Mouse (Mus musculus) thymus, postnatal 0 days (tissue): Measurements from ENCODE around the gene Sirt4. TPM values are rescaled to one million over a fixed set of nuclear protein-coding genes. Genes with fewer than 3 reads are reported as not detected.
"Not testable (repeated sequence)": the region's sequence is repeated elsewhere in the genome, so short reads cannot be mapped to it uniquely, and the experiment has no call there.

Experiments
- DNase-seq: peaks from one replicate; pipeline ENCODE4 v3.0.0-alpha.2; 2015; ENCODE audit warnings: low spot score
- polyA plus RNA-seq: library from polyadenylated mRNA; unstranded; fragments of >200 nt; fragmentation: Nextera tagmentation; extraction: Ambion mirVana; gene quantifications from 2 replicates; pipeline ENCODE4 v1.2.1, GENCODE M21; 2015

Gene Sirt4
- polyA plus RNA-seq, 1 experiment from 2014 or later, result 17.3 TPM

DNA sequence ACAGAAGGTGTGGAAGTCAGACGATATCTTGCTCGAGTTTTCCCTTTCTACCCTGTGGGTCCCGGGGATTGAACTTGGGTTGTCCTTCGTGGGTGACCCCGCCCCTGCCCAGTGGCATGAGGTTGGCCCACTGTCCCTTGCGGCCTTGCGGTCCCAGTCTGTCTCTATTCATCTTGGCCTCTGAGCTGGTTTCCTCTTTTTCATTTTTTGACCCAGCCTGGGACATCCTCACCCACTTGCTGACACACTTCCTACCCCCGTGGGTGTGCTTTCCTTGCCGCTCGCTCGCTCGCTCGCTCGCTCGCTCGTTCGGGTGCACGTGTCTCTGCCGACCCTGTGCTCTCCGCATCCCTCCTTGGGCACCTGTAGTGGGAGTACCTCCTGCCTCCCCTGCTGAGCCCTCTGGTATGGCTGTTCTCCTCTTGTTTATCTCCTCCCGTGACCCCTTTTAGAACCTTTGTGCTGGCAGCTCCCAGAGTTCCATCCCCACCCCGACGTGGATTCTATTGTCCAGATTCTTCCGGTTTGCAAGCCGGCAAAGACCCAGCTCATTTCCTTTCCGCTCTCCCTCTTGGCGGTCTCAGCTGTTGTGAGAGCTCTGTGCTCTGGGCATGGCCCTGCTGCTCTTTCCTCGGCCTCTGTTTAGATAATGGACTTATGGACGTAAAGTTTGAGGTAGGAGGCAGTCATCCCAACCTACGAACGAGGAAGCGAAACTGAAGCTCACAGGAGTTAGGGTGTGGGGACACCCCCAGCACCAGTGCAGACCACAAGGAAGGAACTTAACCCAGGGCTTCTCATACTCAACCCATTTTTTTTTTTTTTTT, 31.8 kb upstream of the Sirt4 start:
- peak; percentile 77 for DNase-seq

DNA sequence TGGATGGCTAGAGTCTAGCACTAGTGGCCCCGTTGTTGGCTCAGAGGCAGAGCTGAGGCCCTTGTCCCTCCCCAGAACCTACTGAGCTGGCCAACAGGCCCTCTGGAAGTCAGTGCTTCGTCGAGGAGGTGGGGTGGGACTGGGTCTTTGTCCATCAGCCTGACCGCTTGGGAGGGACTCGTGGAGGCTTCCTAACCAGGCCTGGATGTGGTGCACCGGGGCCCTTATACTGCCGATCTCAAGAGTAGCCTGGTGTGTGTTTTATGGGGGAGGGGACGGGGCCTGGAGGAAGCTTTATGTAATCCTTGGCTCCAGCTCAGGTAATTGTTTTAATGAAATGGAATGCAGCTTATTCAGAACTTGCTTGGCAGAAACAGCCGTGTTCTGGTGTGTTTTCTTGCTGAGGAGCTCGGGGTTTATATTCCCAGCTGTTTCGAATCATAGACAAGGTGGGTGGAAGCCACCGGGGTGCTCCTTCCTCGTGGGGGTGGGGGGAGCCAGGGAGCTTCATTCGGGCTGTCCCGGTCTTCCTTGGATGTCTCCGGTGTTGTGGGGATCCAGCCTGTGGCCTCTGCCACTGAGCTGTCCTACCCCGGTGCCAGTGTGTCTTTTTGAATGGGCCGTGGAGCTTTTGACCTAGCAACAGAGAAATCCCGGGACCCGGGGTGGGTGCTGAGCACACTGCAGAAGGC, 30.5 kb upstream of the Sirt4 start:
- no peak for DNase-seq

DNA sequence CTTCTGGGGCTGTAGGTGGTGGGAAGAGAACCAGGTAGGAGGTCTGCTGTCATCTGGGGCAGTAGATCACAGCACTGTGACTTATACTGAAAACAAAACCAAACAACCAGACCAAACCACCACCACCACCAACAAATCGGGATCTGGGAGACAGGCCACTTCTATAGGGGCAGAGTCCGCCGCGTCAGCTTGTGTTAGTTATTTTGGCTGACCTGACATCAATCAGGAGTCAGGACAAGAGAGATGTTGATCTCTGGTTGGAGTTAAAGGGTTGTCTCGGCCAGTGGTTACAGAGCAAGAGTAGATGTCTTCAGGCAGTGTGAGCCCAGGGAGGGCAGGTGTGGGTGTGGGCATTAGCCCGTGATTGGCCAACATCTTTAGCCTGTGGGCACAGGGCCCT, 29.8 kb upstream of the Sirt4 start:
- no peak for DNase-seq

DNA sequence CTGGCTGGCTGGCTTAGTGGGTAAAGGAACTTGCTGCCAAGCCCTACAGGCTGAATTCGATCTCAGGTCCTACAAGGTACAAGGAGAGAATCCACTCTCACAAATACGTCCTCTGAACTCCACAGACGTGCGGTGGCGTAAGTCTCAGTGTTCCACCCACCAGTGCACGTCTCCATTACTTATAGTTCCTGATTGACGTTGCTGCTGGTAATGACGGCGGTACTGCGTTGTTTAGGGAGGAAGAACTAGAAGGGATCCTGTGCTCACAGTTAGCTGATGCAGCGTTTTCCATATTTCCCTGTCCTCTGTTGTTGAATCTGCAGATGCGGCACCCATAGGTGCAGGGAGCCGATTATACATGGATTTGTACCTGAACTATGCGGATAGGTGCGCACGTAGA, 29.2 kb upstream of the Sirt4 start:
- no peak for DNase-seq

DNA sequence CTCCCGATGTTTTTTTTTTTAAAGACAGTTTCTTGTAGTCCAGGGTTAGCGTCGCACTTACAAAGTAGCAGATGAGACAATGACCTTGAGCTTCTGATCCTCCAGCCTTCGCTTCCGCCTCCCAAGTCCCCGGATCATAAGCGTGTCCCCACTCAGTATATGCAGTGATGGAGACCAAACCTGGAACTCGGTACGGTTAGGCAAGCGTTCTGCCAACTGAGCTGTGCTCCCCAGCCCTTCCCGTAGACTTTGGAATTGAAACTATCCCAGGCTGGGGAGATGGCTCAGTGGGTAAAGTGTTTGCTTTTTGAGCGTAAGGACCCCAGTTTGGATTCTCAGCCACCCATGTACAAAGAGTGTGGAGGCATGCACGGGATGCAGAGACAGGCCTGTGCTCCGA, 28.7 kb upstream of the Sirt4 start:
- DNase-seq, result no peak

DNA sequence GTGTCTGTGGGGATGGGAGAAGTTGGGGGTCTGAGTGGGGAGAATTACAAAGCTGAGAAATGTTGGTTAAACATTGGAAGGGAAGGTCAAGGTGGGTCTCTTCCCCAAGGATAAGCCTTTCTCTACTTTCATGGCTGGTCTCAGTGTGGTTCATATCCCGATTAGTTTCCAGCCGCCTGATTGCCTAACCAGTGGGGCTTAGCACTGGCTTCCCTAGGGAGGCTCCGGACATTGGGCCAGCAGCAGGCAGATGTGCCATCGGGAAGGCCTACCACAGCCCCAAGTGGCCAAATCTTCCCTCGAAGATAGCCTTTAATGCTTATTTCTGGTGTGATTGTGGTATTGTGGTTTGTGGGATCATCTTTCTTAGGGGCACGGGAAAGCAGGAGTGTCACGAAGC, 27.9 kb upstream of the Sirt4 start:
- DNase-seq, result no peak

DNA sequence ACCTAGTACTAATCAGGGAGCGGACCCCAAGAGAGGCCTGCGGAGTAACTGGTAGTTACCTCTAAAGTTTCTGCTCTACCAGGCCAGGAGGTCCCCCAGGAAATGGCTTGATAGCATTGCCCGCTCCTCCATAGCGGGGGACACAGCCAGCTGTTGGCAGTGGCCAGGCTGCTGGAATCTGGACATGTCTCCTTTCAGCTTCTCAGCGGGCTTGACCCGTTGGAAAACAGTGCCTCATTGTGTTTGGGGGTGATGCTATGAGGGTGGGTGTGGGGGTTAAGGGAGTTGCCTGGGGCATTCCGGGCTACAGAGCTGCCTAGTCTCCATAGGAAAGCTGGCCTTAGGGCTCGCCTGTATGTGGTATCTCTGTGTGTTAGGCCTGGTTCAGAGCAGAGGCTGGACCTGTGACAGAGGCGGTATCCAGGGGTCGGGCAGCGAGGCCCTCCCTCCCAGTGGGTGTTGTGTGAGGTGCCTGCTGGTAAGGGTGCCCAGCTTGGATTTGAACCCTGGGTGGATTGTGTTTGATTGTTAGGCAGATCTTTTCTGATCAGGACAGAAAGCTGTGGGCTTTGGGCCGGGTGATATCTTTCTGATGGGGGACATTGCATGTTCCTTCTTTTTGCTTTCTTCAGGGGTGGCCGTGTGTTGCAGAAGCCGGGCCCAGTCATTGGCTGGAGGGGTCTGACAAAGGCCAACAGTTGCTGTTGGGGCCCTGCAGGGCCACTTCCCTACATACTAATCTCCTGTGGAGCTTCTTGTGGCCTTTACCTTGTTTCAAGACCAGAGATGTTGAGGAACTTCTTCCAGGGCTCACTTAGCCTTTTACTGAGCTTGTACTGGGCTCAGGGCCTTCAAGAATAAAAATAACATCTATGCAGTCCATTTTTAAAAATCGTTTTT, 25.5 kb upstream of the Sirt4 start:
- DNase-seq, result no peak

DNA sequence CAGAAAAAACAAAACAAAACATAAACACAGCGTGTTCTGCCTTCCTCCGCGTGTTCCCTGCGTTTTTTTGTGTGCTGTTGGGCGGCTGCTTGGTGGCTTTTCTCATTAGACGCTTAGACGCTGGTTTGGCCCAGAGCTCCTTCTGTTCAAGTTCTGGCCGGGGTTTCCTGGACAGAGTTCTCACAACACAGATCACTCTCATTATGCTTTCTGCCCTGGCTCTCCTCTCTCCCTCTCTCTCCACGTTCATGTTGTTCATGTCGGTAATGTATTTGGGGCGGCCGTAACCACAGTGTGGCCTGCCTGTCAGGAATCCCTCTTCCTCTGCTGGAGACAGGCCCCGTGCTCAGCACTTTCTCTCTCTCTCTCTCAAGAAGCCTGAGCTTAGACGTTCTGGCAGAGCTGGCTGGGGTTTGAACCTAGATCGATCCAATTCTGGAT, 24.8 kb upstream of the Sirt4 start:
- DNase-seq, result no peak

DNA sequence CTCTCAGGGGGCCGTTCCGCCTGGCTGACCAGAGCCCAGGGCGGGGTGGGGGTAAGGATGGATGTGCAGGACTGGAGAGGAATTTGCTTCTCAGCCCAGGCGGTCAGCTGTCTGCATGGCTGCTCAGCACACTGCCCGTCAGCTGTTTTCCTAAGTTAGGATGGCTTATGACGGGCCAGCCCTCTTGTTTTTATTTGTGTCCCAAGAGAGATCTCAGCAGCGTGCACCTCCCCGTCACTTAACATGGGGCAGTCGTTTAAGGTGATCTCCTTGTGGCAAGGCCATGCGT, 24.3 kb upstream of the Sirt4 start:
- no peak for DNase-seq

DNA sequence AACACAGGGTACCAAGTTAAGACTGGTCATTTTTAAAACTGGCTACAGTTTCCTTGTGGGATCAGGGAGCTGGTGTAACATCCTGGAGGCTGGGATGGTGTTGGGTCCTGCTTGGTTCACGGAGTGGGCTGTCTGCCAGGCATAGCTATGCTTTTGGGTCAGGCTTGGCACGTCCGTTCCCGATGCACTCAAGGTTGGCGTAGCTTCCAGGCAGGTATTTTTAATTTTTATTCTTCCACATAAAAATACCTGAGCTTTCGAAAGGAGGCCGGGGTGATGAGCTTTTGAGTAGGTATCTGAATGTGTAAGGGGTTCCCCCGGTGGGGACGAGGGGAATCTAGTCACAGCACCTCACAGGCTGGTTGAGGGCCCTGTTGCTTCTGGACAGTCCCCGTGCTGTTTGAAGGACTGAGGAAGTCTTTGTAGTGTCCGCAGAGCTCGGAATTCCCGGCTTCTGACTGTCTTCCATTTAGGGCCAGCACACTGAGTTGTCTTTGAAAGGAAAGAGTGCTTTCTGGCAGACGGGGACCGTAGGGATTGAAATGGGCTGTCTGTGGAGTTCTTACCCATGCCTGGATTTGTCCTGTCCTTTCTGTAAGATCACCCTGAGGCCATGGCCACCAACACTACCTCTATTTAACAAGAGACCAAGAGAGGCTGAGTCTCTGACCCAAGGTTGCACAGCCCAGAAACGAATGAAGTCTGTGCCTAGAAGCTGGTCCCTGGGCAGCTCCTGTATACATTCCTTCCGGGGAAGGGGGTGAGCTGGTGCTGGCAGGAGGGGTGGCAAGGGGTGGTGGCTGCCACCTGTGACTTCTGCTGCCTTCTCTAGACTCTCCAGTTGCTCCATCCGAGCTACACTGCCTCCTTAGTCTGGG, 23.7 kb upstream of the Sirt4 start:
- peak; percentile 45 for DNase-seq

DNA sequence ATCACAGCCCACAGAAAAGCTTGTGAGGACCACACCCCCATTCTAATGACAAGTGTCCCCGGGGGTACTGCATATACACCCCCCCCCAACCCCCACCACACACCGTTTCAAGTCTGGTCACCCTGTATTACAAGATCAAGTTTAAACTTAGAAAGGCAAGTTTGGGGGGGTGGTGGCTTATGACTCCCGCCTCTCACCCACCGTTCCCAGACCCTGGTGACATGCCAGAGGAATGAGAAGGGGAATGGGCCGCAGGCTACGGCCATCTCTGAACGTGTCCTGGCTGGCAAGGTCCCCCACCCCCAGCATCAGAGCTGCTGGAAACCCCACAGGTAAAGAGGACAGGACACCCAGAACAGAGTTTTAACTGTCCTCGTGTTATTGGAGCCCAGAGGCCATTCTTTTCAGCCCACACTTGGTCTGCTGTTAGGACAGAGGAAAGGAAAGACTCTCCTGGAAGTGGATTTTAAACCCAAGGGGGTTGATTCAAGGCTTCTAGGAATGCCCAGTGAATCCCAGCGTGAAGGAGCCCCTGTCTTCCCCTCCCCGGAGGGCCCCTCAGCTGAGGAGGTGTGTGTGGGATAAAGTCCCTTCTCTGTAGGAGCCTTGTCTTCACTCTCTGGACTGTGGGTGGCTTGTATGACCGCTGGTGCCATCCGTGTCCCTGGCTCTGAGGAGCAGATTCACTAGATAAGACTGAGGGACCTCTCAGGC, 22.9 kb upstream of the Sirt4 start:
- no peak for DNase-seq

DNA sequence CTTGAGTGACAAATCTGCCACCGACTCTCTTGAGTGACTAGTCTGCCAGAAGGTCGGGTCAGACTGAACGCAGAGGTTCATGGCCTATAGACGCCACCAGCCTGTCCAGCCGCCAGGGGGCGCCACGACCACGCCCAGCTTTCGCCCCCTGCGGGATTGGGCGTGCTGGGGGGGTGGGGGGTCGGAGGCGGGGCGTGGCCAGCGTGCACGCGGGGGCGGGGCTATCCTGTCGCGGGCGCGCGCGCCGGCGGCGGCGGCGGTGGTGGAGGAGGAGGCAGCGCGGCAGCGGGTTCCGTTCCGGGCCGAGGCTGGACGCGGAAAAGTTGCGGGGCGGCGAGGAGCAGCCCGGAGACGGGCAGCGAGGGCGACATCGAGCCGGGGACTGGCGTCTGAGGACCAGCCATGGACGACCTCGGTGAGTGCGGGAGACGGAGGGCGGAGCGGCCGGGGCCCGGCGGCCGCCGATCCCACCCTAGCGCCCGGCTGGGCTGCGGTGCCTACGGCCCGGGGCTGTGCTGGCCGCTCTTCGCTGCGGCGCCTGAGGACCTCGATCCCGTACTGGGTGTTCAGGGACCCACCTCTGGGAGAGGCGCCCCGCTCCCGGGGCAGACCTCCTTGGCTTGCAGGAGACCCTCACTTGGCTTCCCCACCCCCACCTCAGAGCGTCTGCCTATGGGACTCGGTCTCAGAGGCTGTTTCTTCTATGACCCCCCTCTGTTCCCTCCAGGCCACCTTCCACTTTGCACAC, 22.1 kb upstream of the Sirt4 start, which contains the start of gene Pxn:
Gene Pxn (plus strand): TSS at position 223 of the 748 bp plus-strand sequence.
- peak; percentile 93 for DNase-seq

DNA sequence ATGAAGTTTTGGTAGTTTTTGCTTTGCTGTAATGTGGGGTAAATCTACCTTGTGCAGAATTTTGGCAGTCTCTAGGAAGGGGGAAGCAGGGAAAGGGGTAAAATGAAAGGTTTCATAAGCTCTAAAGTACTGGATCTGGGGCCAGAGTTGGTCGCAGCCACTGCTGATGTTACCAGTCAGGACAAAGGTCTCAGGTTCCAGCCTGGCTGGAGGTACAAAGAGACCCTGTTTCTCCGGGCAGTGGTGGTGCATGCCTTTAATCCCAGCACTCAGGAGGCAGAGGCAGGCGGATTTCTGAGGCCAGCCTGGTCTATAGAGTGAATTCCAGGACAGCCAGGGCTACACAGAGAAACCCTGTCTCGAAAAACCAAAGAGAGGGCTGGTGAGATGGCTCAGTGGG, 21.1 kb upstream of the Sirt4 start:
- DNase-seq, result not testable (repeated sequence)

DNA sequence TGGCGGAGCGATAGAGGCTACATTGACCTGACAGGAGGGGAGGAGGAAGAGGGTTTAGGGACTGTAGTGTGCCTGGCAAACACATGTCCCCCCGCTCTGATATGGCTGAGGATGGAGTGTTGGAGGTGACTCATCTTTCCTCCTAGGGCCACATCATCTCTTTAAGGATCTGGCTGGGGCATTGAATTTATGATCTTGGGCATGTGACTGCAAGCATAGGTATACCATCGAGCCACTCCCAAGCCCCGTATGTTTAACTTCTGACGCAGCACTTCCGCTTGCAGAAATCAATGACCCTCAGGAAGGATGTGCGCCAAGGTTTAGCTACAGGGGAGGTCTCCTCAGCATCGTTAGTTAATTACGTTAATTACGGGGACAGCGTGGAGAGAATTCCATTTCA, 18.5 kb upstream of the Sirt4 start:
- no peak for DNase-seq

DNA sequence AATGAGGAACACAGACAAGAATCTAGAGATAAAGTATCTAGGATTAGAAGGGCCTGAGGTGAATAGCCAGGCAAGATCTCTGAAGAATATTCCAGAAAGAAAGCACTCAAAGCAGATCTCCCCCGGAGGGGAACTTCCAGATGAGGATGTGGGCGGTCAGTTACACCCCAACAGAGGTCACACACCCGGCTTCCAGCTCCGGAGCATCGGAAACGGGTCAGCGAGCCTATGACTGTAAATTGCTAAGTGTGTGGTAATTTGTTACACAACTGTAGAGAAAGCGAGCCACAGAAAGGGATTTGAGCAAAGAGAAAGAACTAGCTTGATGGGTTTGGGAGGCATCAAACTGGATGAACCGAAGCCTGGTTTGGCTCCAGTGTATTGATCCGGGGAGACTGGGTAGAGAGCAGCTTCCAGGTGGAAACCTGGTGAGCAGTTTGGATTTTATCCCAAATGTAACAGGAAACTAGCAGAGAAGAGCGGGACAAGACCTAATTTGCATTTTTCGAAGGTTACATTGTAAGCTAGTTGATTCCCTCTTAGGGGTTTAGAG, 15.9 kb upstream of the Sirt4 start:
- DNase-seq, result no peak

DNA sequence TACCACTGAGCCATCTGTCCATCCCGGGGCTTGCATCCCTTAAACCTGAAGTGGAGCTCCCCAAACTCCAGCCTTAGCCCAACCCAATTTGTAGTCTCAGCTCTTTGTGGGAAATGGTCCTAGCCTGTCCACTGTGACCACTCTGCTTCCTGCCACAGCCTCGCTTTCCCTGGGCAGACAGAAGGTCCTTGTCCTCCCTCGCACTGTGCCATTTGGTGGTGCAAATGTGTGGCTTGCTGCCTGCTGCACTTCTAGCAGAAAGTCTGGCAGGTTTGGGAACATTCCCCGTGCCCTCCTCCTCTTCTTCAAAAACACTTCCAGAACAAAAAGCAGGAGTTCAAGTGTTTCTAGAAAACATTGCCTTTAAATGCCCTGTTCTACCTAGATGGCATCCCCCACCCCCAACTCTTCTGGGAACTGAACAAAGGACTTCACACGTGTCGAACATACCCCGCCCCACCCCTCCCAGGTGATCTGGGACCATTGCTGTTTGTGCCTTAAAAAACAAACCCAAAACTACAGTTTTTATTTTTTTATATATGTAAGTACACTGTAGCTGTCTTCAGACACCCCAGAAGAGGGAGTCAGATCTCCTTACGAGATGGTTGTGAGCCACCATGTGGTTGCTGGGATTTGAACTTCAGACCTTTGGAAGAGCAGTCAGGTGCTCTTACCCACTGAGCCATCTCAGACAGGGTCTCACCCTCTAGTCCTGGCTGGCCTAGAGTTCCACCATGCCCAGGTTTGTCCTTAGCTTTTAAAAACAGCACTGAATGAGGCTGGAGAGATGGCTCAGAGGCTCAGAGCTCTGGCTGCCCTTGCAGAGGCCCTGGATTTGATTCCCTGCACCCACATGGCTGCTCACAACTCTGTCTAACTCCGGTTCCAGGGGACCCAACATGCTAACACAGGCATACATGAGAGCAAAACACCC, 14.0 kb upstream of the Sirt4 start:
- no peak for DNase-seq

DNA sequence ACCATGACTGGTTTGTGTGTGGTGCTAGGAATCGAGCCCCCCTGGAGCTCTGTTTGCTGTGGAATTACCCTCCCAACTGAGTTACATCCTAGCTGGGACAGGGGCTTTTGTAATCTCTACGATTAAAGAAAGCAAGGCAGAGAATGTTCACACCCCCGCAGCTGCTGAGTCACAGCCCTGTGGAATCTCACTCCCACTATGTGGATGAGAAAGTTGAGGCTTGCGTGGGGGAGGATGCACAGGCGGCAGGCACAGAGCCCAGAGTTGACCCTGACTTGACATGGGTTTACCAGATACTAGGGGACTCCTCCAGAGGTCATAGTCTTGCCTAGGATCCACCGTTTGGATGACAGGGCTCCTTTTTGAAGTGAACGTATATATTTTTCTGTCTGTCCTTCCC, 12.5 kb upstream of the Sirt4 start:
- DNase-seq, result no peak

DNA sequence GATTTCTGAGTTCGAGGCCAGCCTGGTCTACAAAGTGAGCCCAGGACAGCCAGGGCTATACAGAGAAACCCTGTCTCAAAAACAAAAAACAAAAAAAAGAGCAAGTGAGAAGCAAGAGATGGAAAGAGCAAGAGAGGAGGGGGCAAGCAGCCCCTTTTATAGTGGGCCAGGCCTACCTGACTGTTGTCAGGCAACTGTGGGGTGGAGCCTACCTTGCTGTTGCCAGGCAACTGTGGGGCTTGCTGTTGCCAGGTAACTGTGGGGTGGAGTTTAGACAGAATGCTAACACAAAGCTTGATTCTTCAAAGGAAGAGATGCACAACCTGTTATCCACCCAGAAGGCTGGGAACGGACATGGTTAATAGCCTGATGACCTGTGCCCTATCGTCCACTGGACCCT, 11.1 kb upstream of the Sirt4 start:
- not testable (repeated sequence) for DNase-seq
